8 mouse cellular contexts compared by ENCODE assay signal in genomic region chr10:68136480-68137083, GRCm38 (mm10).
DNase-seq lines count a peak whose midpoint lies in the region; ATAC-seq lines count a peak whose summit lies in the region.

No protein-coding gene starts in this region.

- intact Hi-C loops in left cerebral cortex, postnatal 36 days (cut with DNase I): loop anchor here (5.0 kb wide), 1 partner anchor 274 kb away; no protein-coding TSS in a partner anchor

- no peaks in the 10 kb centered on the region for H3K27me3 ChIP-seq in embryonic facial prominence, embryonic 15.5 days

- H3K36me3 ChIP-seq in embryonic facial prominence, embryonic 15.5 days: peaks cover 11% of the 10 kb centered on the region; the same call in 1 of the 2 replicates

- H3K4me1 ChIP-seq in embryonic facial prominence, embryonic 15.5 days: peaks cover 28% of the 10 kb centered on the region

- H3K9ac ChIP-seq in embryonic facial prominence, embryonic 15.5 days: 0 out of 2 replicates have a peak overlapping the region, but pooled peaks have one; percentile 7

- H3K27ac ChIP-seq in embryonic facial prominence, embryonic 15.5 days (replicated peaks): peak overlapping the region; percentile 84

- WGBS in embryonic facial prominence, embryonic 15.5 days: 4% methylated on average over 18 of the region's 18 CpGs

- ATAC-seq in embryonic facial prominence, embryonic 15.5 days (ENCODE audit: insufficient number of reproducible peaks, low FRiP score, low TSS enrichment, low read depth): peak; percentile 91
- peak; percentile 91 for ATAC-seq in megakaryocyte-erythroid progenitor cell, adult 5-6 weeks (replicated peaks; ENCODE audit: low FRiP score, low TSS enrichment, poor library complexity, severe bottlenecking)
- no peak for ATAC-seq in monocyte, adult 5-6 weeks (replicated peaks; ENCODE audit: insufficient number of reproducible peaks, low FRiP score, low TSS enrichment, poor library complexity, severe bottlenecking)

- DNase-seq in adrenal gland, postnatal 4 days (ENCODE audit: low spot score in 2 of 2): peak; percentile 52 to 63
- peak; percentile 92 to 94 for DNase-seq in heart, adult 18-20 months
- peak; percentile 89 for DNase-seq in kidney, adult 11 months
- DNase-seq in left cerebral cortex, postnatal 36 days (ENCODE audit: low spot score in 2 of 2): peak; percentile 83 to 85
- peak; percentile 84 to 90 for DNase-seq in right cerebral cortex, postnatal 36 days (ENCODE audit: low spot score in 2 of 2)

- H3K4me3 ChIP-seq in embryonic facial prominence, embryonic 15.5 days (replicated peaks): peak overlapping the region; percentile 42

- H3K4me2 ChIP-seq in embryonic facial prominence, embryonic 15.5 days (replicated peaks): peak overlapping the region; percentile 49

- H3K9me3 ChIP-seq in embryonic facial prominence, embryonic 15.5 days (replicated peaks): no peaks in the 10 kb centered on the region
